Mouse (Mus musculus) c-Kit-negative CD71-positive TER-119-positive erythroid progenitor cells, embryonic 14.5 days (primary cell): ENCODE measurements around the gene Ankrd39.
"Not testable (repeated sequence)": the region's sequence is repeated elsewhere in the genome, so short reads cannot be mapped to it uniquely, and the experiment has no call there.

Experiments
- DNase-seq: peaks from one replicate; pipeline ENCODE4 v3.0.0-alpha.2; 2013; ENCODE audit warnings: low read depth, low spot score

The Ankrd39 gene

GRCm38 (mm10) chr1:36554633-36555399 is 7.6 kb upstream of the Ankrd39 start:
- no peak for DNase-seq

DNA sequence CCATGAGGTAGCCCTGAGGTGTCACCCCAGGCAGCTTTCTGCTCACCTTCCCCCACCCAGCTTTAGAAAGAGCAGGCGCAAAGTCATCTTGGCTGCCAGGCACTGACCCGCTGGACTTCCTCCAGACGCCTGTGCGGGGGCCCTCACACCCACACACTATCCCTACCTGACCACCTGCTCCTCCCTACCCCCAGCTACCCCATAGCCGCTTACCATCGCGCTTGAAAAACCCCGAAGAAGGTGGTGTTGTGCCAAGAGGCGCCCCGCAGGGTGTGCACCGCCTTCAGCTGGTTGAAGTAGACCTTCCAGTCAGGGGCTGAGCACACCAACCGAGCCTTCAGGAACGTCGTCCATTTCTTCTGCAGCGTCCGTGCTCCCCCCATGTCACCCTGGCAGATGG is 5.3 kb upstream of the Ankrd39 start:
- no peak for DNase-seq

DNA sequence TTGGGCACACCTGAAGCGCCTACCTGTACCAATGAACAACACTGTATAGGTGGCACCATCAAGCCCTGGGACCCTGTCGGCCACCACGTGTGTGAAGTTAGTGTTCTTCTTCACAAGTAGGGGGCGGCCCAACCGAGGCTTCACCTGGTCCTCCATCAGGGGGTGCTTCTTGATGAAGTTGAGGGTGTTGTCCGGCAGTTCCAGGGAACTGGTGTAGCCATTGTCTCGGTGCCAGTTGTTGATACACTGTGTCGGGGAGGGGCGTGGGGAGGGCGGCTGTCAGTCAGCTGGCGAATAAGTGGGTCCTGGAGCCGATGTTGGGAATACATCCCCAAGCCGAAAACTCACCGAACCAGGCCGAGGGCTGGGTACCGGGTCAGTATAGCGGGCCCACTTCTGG is 4.7 kb upstream of the Ankrd39 start:
- DNase-seq: no peak

- no peak for DNase-seq
Measured at GRCm38 (mm10) chr1:36550075-36550863, 3.0 kb upstream of the Ankrd39 start.

DNA sequence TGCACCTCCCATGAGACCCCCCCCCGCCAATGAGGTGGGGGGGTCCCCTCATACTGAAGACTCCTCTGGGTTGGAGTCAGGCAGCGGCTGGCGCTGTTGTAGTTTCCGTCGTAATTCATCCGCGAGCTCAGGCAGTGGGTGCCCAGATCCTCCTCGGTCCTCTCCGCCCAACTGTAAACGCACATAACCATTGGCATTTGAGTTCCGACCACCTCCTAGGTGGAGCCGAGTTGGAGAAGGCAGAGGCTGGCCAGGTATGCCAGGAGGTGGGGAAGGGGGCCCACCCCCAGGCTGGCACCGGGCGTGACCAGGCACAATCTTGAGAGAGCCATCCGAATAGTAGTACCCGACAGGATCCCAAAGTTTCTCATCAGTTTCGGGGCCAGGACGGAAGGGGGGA is 2.2 kb upstream of the Ankrd39 start:
- no peak for DNase-seq

DNA sequence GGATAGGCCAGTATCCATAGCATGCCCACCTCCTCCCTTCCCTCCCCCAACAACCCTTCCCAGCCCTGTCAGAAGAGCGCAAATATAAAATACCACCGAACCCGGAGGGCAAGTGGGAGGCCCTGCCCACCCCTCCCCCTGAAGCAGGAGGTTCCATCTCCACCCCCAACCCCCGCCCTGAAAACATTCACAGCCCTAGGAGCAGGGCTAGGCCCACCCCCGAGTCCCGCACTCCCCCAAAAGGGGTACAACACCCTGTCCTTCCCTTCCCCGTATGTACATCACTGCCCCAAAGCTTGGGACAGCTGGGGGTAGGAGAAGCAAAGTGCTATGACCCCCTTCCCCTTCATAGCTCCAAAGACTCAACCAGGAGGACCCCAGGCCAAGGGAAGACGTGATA is 1.5 kb upstream of the Ankrd39 start:
- no peak for DNase-seq

DNA sequence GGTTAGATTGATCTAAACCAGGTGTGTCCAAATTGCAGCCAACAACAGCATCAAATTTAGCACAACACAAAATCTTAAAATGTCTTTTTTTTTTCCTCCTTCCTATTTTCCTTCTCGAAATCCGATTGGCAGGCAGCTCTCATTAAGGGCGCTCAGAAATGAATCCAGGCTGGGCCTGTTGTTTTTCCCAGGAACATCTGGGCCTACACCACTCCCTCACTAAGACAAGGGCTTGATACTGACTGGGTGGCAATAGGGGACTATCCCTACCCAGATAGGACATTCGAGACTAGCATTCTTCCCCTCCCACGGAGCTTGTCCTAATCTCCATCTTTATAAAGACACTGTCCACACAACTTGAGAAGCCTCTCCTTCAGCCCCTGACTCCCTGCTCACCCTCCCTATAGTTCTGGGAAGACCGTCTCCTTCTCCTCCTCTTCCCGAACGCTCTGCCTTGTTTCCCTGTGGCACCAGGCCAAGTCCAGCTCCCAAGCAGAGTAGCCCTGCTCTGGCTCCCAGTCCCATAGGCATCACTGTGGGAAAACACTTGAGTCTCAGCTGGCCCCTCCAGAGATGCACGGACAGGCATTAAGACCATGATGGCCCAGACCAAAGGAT is 845 bp upstream of the Ankrd39 start:
- no peak for DNase-seq

- no peak for DNase-seq
Measured at GRCm38 (mm10) chr1:36545845-36546600, 1.2 kb downstream of the Ankrd39 start.

DNA sequence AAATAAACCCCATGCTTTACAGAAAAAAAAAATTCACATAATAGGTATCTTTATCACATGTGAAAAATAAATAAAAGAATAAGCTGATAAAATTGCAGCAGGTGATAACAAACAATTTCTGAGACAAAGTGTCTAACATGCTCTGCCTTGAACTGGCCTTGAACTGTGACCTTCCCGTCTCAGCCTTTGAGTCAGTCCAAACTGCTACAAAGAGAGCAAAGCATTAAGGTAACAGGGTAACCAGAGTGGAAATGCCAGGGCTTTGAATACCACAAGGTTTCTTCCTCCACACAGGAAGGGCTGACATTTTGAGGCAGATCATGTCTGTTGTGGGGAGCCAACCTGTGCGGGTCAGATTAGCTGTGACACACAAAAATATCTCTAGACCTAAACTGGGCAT is 1.9 kb downstream of the Ankrd39 start:
- DNase-seq: no peak

DNA sequence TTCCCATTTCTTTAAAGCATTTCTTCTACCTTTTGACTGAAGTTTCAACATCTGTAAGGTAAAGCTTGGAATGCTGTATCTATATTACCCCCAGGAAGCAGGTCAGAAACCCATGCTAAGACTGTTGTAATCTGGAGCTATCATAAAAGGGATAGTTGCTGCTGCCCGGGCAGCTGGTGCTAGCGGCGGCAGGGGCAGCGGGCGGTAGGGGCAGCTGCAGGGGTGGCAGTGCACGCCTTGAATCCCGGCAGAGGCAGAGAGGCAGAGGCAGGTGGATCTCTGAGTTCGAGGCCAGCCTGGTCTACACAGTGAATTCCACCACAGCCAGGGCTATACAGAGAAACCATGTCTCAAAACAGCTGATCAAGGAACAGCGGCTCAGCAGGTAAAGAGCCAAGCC is 4.3 kb downstream of the Ankrd39 start:
- no peak for DNase-seq

GRCm38 (mm10) chr1:36541844-36542243 is 5.4 kb downstream of the Ankrd39 start:
- DNase-seq: no peak

- no peak for DNase-seq
Measured at GRCm38 (mm10) chr1:36540807-36541206, 6.4 kb downstream of the Ankrd39 start.

- DNase-seq: no peak
Measured at GRCm38 (mm10) chr1:36540132-36540531, 7.1 kb downstream of the Ankrd39 start.

GRCm38 (mm10) chr1:36539186-36539585 is 8.1 kb downstream of the Ankrd39 start, which contains the start of gene Gm42417:
Gene Gm42417 (minus strand): TSS chr1:36539429.
- DNase-seq: no peak

- no peak for DNase-seq
Measured at GRCm38 (mm10) chr1:36538727-36539126, 8.5 kb downstream of the Ankrd39 start.

DNA sequence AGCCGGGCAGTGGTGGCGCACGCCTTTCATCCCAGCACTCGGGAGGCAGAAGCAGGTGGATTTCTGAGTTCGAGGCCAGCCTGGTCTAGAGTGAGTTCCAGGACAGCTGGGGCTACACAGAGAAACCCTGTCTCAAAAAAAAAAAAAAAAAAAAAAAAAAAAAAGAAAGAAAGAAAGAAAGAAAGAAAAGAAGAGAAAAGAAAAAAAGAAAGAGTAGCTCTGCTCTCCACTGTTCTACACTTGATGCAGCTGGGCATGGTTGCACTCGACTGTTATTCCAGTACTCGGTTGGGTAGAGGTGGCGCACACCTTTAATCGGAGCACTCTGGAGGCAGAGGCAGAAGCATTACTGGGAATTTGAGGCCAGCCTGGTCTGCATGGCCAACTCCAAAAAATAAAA is 10.5 kb downstream of the Ankrd39 start, which contains the start of gene Ankrd23:
Ankrd23 (minus strand) TSS at position 101 of the 400 bp plus-strand sequence.
- not testable (repeated sequence) for DNase-seq

- DNase-seq: no peak
Measured at GRCm38 (mm10) chr1:36536397-36536728, 10.9 kb downstream of the Ankrd39 start.

DNA sequence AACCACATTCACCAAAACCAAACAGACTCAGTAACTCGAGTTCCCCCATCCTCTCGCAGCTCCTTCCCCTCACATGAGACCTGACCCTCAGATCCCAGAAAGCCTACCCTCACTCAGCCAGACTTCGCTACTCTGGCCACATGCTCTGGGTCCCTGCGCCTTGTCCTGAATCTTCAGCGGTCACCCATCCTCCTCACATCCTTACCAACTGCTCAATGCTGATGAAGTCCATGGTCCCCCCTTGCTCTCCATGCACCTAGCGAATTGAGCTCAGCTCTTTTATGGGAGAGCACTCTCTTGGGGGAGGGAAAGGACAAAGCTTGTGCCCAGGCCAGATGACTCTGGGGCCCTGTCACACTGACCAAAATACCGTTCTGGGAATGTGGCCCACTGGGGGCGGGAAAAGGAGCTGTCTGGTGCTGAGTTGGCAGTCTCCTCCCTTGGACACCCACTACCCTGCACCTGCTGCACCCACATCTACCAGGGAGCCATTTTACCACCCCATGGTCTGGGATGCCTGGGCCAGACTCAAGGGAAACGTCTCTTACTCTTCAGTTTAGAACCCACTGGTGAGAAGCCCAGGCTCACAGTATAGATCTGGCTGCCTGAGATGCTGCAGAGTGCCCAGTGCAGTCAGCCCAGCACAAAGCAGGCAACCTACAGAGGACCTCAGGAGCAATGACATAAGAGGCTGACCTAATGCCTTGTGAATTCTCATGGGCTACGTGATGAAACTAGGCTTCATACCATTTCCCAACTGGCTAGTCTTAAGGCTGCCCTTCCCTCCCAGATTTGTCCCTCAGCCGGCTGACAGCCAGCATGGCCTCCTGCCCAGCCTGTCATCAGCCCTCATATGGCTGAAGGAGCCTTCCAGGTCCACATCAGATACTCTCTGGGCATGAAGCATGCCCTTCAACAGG is 11.5 kb downstream of the Ankrd39 start:
- no peak for DNase-seq

GRCm38 (mm10) chr1:36534595-36535058 is 12.6 kb downstream of the Ankrd39 start:
- no peak for DNase-seq

DNA sequence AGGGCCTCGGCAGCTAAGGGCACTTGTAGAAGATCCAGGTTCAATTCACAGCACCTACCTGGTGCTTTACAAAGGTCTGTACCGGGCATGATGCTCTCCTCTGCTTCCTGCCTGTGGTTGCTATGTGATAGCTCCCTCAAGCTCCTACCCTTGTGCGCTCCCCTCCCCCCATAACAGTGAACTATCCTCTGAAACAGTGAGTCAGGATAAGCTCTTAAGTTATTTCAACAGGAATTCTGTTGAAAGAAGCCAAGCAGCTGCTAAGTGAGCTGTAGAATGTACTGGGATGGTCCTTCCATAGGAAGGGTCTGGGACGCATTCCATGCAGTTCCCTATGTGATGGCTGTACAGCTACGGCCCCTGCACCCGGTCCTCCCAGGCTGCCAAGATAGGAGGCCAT is 13.7 kb downstream of the Ankrd39 start:
- DNase-seq: no peak

DNA sequence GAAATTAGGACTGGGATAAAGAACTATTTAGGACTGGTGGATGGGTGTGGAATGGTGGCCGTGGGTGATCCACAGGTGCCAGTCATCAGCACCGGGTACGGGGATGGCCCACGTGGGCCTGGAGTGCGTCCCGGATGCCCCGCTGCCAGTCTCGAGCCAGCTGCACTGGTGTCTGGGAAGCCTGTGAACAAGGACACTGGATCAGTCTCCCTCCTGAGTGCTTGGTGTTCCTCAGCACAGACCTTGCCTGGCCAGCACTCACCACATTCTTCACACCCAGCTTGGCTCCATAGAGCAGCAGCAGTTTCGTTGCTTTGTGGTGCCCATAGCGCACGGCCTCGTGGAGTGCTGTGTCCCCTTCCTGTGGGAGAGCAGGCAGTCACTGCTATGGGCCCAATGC is 15.8 kb downstream of the Ankrd39 start:
- DNase-seq: no peak
